Mouse (Mus musculus): Measurements from ENCODE around the gene Mog. TPM values are rescaled to one million over a fixed set of nuclear protein-coding genes. Genes with fewer than 3 reads are reported as not detected.

The Mog gene
- polyA plus RNA-seq, 1 experiment from 2014 or later, result 0.14 TPM

GRCm38 (mm10) chr17:37051745-37052144, 28.5 kb upstream of the Mog start:
- peaks cover 29% of the 10 kb centered on the region for H3K4me1 ChIP-seq (replicated peaks)
- H3K9me3 ChIP-seq, result no peaks in the 10 kb centered on the region
- 61% methylated on average over 4 of the region's 4 CpGs for WGBS
- ATAC-seq, result no peak
- H3K27ac ChIP-seq, result no peak overlapping the region
- H3K27me3 ChIP-seq (replicated peaks), result no peaks in the 10 kb centered on the region
- 0 out of 2 replicates have a peak, but pooled peaks cover 2% of the 10 kb centered on the region for H3K36me3 ChIP-seq
- no peak overlapping the region for H3K4me3 ChIP-seq (replicated peaks)
- H3K4me2 ChIP-seq (replicated peaks), result 0 out of 2 replicates have a peak overlapping the region, but pooled peaks have one; percentile 94
- H3K9ac ChIP-seq, result no peak overlapping the region

GRCm38 (mm10) chr17:37050876-37051275, 27.7 kb upstream of the Mog start:
- H3K4me3 ChIP-seq (replicated peaks), result peak overlapping the region; percentile 54
- no peaks in the 10 kb centered on the region for H3K27me3 ChIP-seq (replicated peaks)
- ATAC-seq, result peak; percentile 2
- H3K27ac ChIP-seq, result no peak overlapping the region
- peaks cover 31% of the 10 kb centered on the region for H3K4me1 ChIP-seq (replicated peaks)
- no peaks in the 10 kb centered on the region for H3K36me3 ChIP-seq
- no peaks in the 10 kb centered on the region for H3K9me3 ChIP-seq
- 8% methylated on average over 27 of the region's 27 CpGs for WGBS
- peak overlapping the region; percentile 72 for H3K9ac ChIP-seq
- H3K4me2 ChIP-seq (replicated peaks), result peak overlapping the region; percentile 94

- WGBS, result under 1% methylated on average over 21 of the region's 22 CpGs
- Histone ChIP-seq H3K36me3 (no peaks in the 10 kb centered on the region), H3K27me3 (replicated peaks) (no peaks in the 10 kb centered on the region), H3K9me3 (no peaks in the 10 kb centered on the region), H3K4me2 (replicated peaks) (peak overlapping the region; percentile 94), H3K27ac (0 out of 2 replicates have a peak overlapping the region, but pooled peaks have one; percentile 36), H3K4me3 (replicated peaks) (peak overlapping the region; percentile 54), H3K4me1 (replicated peaks) (peaks cover 31% of the 10 kb centered on the region), H3K9ac (peak overlapping the region; percentile 72)
- peak; percentile 46 for ATAC-seq
Measured at GRCm38 (mm10) chr17:37050399-37050798, 27.2 kb upstream of the Mog start.

GRCm38 (mm10) chr17:37049570-37050310, 26.5 kb upstream of the Mog start:
- peaks cover 31% of the 10 kb centered on the region for H3K4me1 ChIP-seq (replicated peaks)
- peak overlapping the region; percentile 72; the same call in 1 of the 2 replicates for H3K9ac ChIP-seq
- no peaks in the 10 kb centered on the region for H3K36me3 ChIP-seq
- ATAC-seq, result peak; percentile 37
- no peaks in the 10 kb centered on the region for H3K27me3 ChIP-seq (replicated peaks)
- WGBS, result 7% methylated on average over 39 of the region's 39 CpGs
- peak overlapping the region; percentile 54 for H3K4me3 ChIP-seq (replicated peaks)
- peak overlapping the region; percentile 94 for H3K4me2 ChIP-seq (replicated peaks)
- H3K9me3 ChIP-seq, result no peaks in the 10 kb centered on the region
- H3K27ac ChIP-seq, result 0 out of 2 replicates have a peak overlapping the region, but pooled peaks have one; percentile 36

- Histone ChIP-seq H3K4me1 (replicated peaks) (peaks cover 31% of the 10 kb centered on the region), H3K4me2 (replicated peaks) (no peak overlapping the region), H3K4me3 (replicated peaks) (no peak overlapping the region), H3K36me3 (no peaks in the 10 kb centered on the region), H3K27me3 (replicated peaks) (no peaks in the 10 kb centered on the region), H3K27ac (no peak overlapping the region), H3K9ac (no peak overlapping the region), H3K9me3 (no peaks in the 10 kb centered on the region)
- ATAC-seq, result no peak
- WGBS, result 68% methylated on average over 7 of the region's 7 CpGs
Measured at GRCm38 (mm10) chr17:37048383-37048782, 25.2 kb upstream of the Mog start.

GRCm38 (mm10) chr17:37047981-37048380, 24.8 kb upstream of the Mog start:
- Histone ChIP-seq H3K27ac (no peak overlapping the region), H3K27me3 (replicated peaks) (no peaks in the 10 kb centered on the region), H3K4me2 (replicated peaks) (no peak overlapping the region), H3K4me3 (replicated peaks) (no peak overlapping the region), H3K36me3 (no peaks in the 10 kb centered on the region), H3K4me1 (replicated peaks) (peaks cover 31% of the 10 kb centered on the region), H3K9me3 (no peaks in the 10 kb centered on the region), H3K9ac (no peak overlapping the region)
- ATAC-seq, result no peak
- 32% methylated on average over 3 of the region's 3 CpGs for WGBS

- Histone ChIP-seq H3K9ac (peak overlapping the region; percentile 90; the same call in 1 of the 2 replicates), H3K9me3 (no peaks in the 10 kb centered on the region), H3K4me1 (replicated peaks) (peaks cover 31% of the 10 kb centered on the region), H3K27ac (no peak overlapping the region), H3K27me3 (replicated peaks) (no peaks in the 10 kb centered on the region), H3K4me2 (replicated peaks) (peak overlapping the region; percentile 93), H3K36me3 (no peaks in the 10 kb centered on the region), H3K4me3 (replicated peaks) (peak overlapping the region; percentile 82)
- WGBS, result 26% methylated on average over 19 of the region's 19 CpGs
- no peak for ATAC-seq
Measured at GRCm38 (mm10) chr17:37047332-37047976, 24.3 kb upstream of the Mog start.

GRCm38 (mm10) chr17:37046312-37047112, 23.3 kb upstream of the Mog start:
- Histone ChIP-seq H3K9ac (peak overlapping the region; percentile 90), H3K27ac (peak overlapping the region; percentile 77), H3K4me2 (replicated peaks) (peak overlapping the region; percentile 93), H3K9me3 (no peaks in the 10 kb centered on the region), H3K36me3 (no peaks in the 10 kb centered on the region), H3K4me1 (replicated peaks) (peaks cover 31% of the 10 kb centered on the region), H3K4me3 (replicated peaks) (peak overlapping the region; percentile 82), H3K27me3 (replicated peaks) (no peaks in the 10 kb centered on the region)
- ATAC-seq, result peak; percentile 74
- WGBS, result under 1% methylated on average over 52 of the region's 58 CpGs

GRCm38 (mm10) chr17:37045611-37046311, 22.6 kb upstream of the Mog start, which contains the start of gene Gabbr1:
Gene Gabbr1 (plus strand): TSS chr17:37045966.
- Histone ChIP-seq H3K9ac (peak within 1 kb of the TSS; percentile 90), H3K4me3 (replicated peaks) (peak within 1 kb of the TSS; percentile 82), H3K4me1 (replicated peaks) (peaks cover 26% of the 10 kb centered on the region), H3K4me2 (replicated peaks) (peak within 1 kb of the TSS; percentile 93), H3K27ac (peak within 1 kb of the TSS; percentile 77), H3K9me3 (no peaks in the 10 kb centered on the region), H3K27me3 (replicated peaks) (no peaks in the 10 kb centered on the region), H3K36me3 (no peaks in the 10 kb centered on the region)
- ATAC-seq, result peak; percentile 88
- WGBS, result under 1% methylated on average over 48 of the region's 55 CpGs

GRCm38 (mm10) chr17:37044651-37045244, 21.6 kb upstream of the Mog start:
- H3K4me1 ChIP-seq (replicated peaks), result peaks cover 17% of the 10 kb centered on the region
- no peaks in the 10 kb centered on the region for H3K36me3 ChIP-seq
- peak overlapping the region; percentile 82; the same call in 1 of the 2 replicates for H3K4me3 ChIP-seq (replicated peaks)
- no peaks in the 10 kb centered on the region for H3K9me3 ChIP-seq
- peak overlapping the region; percentile 93 for H3K4me2 ChIP-seq (replicated peaks)
- no peak for ATAC-seq
- H3K9ac ChIP-seq, result no peak overlapping the region
- H3K27me3 ChIP-seq (replicated peaks), result no peaks in the 10 kb centered on the region
- H3K27ac ChIP-seq, result no peak overlapping the region
- WGBS, result 59% methylated on average over 7 of the region's 7 CpGs

GRCm38 (mm10) chr17:37039127-37039894, 16.1 kb upstream of the Mog start:
- no peak overlapping the region for H3K27ac ChIP-seq
- no peak overlapping the region for H3K9ac ChIP-seq
- H3K4me2 ChIP-seq (replicated peaks), result no peak overlapping the region
- H3K27me3 ChIP-seq (replicated peaks), result no peaks in the 10 kb centered on the region
- no peak overlapping the region for H3K4me3 ChIP-seq (replicated peaks)
- 74% methylated on average over 2 of the region's 2 CpGs for WGBS
- no peaks in the 10 kb centered on the region for H3K36me3 ChIP-seq
- H3K9me3 ChIP-seq, result no peaks in the 10 kb centered on the region
- H3K4me1 ChIP-seq (replicated peaks), result no peaks in the 10 kb centered on the region
- ATAC-seq, result no peak

Measured in intestine, embryonic 15.5 days (tissue).